Mouse (Mus musculus) spleen, postnatal 14 days (tissue): Measurements from ENCODE around the gene Cux1.
A peak's percentile ranks its signal among the peaks of the same experiment; 100 is the strongest.

Source experiments
- DNase-seq, 2 experiments: peaks; one replicate each; pipeline ENCODE4 v3.0.0; 2021 to 2022; ENCODE audit warnings: low spot score in 2 of 2

Gene Cux1

DNA sequence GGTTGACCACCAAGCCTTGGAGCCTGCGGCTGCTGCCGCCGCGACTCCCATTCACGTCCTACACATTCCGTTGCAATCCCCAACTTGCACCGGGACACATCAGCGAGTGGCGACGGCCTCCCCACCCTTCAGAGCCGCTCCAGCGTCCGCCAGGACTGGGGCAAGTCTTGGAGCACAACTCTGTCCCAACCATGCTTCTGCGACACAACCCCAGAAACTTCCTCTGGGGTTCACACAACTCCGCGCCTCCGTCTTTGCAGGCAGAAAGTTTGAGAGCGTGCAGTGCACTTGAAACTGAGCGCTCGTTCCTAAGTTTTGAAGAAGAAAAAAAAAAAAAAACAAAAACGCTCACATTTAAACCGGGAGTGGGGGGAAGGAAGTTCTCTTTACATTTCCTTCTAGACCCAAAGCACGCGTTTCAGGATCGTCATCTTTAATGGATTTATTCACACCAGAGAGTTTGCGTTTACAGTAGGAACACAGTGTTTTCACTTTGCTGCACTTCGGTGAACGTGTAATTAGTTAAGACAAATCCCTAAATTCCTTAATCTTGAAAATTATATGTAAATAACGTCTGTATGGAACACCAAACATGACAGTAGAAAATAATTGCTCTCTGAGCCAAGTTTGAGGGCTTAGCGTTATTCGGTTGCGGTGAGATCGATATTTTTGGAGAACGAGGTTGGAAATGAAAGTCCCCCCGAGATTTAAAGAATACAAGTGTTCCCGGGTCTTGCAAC, 906 bp upstream of the Cux1 start:
- DNase-seq = peak; percentile 21 to 35

DNA sequence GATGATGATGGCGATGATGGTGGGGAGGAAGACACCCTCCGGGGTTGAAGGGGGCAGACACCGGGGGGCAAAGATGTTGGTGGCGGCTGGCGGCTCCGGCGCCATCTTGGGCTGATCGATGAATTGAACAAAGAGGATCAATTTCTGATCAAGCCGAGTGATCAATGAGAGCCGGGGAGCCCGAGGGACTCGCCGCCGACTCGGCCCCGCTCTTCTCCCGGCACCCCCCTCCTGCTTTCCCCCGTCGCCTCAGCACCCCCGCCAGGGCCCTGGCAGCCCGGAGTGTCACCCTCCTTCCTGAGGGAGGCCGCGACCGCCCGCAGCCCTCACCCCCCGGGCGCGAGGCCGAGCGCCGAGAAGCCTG, 496 bp downstream of the Cux1 start:
- peak in 1 of 2 experiments; percentile 39 for DNase-seq

DNA sequence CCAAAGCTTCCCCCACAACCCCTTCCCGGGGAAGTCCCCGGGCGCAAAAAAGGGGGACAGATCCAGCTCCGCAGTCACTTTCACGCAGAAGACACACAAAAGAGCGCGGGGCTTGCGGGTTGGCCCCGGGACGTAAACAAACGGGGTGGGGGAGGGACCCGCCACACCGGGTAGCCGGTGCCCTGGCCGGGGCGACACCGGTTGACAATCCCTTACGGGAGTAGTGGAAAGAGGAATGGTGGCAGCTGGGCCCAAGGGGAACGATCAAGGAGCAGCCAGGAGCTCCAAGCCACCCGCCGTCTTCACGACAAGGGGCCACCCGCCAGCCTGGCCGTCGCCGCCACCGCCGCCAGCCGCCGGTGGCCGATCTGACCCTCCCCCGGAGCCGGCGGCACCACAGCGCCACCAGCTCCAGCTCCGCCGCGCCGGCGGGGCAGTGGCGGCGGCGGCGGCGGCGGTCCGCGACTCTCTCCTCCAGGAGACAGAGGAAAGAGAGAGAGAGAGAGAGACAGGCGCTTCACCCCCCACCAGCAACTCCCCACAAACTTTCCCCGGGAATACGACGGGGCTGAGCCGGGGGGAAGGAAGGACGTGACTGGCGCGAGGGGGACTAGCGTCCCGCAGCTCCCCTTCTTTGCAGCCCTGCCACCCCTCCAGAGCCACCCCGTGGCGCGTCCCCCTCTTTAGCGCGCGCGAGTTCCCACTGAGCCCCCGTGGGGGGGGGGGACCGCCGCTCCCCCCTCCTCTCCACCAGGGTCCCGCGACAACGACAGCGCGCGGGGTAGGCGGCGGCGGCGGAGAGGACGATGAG, 1.1 kb downstream of the Cux1 start:
- peak; percentile 42 to 49 for DNase-seq

DNA sequence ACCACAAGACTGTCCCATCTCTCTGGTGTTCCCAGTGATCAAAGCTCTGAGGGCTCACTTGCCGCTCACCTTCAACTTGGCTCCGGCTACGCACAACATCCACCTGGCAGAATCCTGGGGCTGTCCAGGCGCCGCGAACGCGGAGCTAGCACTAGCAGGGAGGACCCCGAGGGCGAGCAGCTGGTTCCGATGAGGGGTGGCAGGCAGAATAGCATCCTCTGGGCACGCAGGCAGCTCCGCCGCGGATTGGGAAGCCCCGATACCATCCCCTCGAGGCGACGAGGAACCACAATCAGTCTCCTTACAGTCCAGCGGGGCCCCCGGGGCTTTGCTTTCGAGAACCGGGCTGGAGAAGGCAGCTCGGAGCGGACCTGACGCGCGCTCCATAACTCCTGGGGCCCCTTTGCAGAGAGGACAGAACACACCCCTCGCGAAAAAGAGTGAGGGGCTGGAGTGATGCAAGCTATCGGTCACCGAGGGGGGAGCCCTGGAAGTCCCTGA, 1.9 kb downstream of the Cux1 start:
- DNase-seq = peak; percentile 22 to 38

DNA sequence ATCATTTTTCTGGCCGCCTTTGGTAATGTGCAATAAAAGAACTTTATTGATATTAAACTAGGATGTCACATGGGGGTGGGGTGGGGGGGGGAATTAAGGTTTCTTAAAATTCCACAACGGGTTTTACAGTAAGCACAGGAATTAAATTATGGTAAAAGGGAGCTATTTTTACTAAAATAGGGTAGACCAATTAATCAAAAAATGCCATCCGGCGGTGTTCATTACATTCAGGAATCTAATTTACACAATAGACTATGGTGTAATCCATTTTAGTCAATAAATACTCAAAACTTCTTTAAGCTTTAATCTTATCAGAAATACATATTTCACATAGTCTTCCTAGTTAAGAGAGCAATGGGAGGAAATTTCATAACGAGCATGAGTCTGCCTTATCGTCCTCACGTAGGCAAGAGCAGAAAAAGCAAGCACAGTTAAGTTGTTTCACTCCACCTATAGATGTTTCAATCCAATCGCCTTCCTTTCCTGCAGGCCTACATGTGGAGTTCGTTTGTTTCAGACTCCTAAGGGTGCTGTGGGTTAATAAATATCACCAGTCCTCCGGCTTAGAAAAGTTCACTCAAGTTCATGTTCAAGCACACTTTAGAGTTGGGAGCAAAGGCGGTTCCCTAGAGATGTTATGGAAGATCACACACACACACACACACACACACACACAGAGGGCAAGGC, 2.5 kb downstream of the Cux1 start:
- no peak for DNase-seq

DNA sequence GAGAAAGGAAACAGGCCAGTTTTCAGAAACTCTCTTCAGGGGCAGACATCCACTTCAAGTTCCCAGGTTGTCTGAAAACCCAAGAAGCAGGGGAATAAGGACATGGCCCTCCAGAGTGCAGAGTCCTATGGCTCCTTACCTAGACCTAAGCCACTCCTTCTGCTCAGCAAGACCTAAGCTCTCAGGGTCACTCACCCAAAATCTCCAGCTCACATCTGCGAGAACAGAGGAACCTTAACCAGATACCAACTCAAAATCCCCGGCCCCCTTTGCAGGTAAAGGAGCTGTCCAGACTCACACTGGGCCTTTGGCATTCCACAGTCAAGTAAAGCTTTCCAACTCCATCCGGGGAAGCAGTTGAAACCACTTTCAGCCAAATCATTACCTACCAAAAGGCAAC, 3.3 kb downstream of the Cux1 start:
- DNase-seq = no peak

DNA sequence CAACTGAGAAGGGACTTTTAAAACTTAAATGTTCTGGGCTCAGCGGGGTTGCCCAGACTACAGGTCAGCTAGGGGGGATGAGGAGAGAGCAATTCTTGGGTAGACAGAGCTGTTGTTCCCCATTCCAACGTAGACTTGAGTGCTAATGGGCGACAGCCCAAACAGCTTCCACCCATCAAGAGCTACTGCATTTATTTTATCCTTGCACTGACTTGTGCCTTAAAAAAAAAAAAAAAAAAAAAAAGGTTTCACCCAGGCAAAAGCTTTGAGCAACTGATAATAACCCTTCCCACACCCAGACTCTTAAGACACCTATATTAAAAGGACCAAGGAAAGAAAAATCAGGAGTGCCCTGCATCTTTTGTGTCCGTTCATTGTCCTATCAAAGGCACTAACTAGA, 4.2 kb downstream of the Cux1 start:
- DNase-seq = no peak

DNA sequence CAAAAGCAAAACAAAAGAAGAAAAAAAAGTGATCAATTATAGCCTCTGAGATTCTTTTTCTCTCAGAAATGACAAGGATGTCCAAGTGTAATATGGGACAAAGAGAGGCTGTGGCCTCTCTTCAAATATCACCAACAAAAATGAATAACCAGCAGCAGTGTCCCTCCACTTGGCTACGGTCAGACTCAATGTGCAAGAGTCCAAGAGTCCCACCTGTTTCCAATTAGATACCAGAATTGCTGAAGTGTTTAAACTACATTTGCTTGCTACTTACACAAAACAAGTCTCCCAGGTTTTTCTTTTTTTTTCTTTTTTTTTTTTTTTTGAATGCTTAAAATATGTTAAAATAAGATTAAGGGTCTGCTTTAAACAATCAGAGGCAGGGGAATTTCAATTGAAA, 5.1 kb downstream of the Cux1 start:
- DNase-seq = no peak

DNA sequence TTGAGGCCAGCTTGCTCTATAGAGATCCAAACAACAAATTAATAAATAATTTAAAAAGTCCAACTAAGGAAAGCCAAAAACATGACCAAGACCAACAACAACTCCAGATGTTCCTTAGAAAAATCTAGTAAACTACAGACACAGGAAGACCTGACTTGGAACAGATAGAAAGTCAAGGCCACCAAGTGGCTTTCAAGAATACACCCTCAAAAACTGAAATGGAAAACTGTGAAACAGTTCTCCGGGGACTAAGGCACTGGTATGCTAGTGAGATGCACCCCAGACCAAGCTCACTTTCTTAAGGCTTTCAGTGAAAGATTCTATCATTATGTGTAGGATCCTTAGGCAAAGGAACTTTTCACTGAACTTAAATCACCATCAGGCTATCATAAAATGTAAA, 5.6 kb downstream of the Cux1 start:
- DNase-seq = no peak

DNA sequence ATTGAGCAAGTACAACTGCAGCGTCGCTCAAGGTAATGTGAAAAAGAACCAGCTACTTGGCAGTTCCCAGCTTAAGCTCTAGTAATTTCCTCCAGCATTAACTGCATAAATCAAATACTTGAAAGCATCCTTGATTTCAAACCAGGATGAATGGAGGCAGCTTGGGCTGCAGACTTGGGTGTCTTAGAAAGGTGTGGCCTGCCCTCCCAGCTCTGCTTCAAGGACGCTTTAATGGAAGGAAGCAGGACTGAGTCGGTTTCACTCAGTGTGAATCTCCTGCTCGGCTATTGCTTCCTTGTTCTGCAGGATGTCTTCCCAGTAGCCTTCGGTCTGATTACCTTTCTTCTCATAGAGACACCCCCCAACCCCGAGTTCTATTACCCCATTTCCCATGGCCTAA, 6.6 kb downstream of the Cux1 start:
- no peak for DNase-seq

DNA sequence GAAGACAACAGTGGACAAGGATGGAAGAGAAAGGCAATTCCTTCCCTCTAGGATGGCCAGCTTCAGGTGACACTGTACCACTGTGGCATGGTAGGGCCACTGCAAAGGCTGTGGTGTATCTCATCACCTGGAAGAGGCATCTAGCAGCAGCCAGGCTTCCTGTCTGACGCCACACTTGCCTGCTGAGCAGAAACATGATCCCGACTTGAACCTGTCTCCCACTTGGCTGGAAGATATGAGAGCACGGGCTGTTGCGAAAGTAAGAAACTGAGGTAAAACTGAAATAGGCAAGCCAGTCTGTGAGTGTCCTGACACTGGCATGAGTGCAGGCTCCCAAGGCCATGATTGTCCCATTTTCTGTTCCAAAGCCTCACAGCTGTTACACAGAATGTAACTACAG, 9.8 kb downstream of the Cux1 start:
- no peak for DNase-seq

DNA sequence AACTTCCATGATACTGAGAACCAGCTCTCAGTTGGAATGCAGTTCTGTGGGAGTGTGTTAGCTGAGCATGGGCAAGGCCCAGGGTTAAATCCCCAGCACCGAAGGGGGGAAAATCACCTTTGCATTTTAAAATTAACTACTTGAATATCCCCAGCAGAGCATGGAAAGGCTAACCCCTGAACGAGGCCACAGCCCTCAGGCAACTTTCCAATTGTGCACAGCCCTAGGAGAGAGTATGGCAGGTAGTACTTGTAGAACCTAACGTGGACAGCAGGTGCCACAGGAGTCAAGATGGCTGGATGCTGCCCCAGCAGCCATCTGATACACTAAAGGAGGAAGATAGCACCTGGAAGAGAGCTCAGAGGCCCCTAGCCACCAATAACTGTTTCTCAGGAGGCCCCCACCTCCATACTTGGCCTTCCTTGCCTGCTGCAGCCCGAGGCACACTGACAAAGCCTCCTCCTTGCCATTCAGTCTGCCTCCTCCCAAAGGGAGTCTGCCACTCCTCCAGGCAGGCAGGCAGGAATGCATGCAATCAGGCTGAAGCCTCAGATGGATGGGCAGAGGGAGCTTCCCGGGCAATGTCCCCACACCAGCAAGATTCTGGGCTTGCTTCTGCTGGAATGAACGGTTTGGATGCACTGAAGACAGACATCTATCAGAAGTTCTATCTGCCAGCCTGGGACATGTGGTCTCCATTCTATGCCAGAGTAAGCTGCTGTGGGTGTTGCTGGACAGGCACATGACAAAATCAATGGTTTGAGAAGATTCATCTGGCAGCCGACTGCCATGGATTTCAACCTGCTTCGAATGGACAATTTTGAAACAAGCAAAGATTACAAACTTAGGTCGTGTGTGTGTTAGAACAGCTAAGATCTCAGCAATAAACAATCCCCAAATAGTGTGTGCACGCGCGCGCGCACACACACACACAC, 10.7 kb downstream of the Cux1 start:
- DNase-seq = no peak

DNA sequence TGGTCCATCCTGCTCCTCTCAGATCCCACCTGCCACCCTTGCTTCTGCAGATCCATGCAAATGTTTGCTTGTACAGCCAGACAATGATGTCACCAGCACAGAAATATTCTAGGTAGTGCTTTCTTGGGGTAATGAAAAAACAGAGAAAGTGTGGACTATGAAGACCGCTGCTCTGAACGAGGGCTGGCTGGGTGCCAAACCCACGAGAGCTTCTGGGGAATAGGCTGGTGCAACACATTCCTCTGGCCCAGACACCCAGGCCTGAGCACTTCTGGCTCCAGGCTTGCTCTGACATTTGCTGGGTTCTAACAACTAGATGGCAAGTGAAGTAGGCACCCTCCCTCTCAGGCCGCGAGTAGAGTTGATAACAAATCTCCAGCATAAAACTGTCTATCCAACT, 11.6 kb downstream of the Cux1 start:
- DNase-seq = peak in 1 of 2 experiments; percentile 10

DNA sequence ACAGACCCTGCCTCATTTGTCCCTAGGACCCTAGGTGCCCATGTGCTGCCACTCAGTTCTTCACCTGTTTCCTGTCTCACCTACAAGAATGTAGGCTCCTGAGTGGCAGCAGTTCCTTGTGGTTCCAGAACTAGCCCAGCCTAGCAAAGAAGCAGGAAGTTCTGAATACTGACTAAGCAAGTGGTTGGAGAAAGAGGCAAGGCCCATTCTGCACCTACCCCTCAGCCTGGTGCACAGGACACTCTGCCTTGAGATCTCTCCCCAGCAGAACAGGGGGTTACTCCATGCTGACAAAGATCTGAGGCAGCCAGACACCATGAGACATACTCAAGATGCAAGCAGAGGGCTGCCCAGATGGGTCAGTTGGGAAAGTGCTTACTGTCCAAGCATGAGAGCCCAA, 14.5 kb downstream of the Cux1 start:
- no peak for DNase-seq

DNA sequence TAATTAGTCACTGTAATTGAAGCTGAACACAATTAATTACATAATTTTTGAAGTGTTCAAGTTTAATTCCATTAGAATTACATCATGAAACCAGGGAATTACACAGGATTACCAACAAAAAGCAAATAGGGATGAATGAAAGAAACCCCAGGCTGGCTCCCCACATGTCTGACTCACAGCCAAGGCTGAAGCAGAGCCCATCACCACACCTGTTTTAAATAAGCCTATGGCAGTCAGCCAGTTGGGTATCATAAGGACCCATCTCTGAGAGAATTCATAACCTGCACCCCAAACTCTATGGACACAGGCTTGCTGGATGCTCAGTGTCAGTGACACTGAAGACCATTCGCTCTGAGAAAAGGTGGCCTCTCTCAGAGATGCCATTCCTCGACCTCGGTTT, 15.2 kb downstream of the Cux1 start:
- DNase-seq = no peak

DNA sequence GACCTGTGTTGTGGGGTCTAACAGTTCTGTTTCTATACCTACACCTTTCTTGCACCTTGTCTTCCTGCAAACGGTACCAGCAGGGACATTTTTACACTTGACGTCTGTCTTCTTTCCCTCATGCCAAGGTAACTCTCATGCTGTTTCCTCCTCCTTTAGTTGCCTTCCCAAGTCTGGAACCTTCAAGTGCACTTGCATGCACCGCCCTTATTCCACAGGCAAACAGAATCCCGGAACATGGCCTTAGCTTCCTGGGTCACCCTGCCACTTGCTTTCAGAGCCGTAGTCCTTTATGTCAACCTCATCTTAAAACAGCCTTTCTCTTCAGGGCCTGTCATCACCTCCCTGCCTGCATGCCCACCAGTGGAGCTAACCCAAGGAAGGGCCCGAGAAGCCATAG, 15.7 kb downstream of the Cux1 start:
- DNase-seq = no peak

DNA sequence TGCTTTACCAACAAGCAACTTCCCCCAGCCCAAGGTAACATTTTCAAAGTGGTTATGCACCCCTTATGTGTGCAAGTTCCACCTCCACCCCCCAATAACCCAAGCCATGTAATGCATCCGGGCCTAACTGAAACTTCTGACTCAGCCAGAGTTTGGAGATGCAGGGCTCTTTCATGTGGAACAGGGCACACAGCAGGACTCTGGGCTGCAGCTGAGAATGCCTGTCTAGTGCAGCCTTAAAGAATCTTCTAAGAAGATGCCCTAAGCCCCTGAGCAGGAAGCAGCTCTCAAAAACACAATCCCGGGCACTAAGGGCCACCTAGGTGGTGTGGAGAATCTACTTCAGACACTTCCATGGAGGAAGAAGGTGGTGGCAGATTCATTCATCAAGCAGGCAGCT, 16.6 kb downstream of the Cux1 start:
- DNase-seq = no peak

DNA sequence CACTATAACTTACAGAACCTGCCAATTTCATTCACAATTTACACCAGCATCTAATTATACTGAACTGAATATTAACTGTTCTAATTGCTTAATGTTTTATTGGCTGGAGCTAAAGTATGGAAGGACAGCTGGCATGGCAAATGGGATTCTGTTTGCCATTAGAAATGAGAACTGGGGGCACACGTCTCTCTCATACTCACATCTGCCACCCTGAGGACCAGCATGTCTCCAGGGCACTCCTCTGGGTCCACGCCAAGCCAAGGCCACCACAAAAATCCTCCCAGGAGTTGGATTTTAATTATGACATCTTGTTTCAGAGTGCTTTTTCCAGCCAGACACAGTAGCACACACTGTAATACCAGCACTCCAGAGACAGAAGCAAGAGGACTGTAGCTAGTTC, 18.5 kb downstream of the Cux1 start:
- DNase-seq = no peak

DNA sequence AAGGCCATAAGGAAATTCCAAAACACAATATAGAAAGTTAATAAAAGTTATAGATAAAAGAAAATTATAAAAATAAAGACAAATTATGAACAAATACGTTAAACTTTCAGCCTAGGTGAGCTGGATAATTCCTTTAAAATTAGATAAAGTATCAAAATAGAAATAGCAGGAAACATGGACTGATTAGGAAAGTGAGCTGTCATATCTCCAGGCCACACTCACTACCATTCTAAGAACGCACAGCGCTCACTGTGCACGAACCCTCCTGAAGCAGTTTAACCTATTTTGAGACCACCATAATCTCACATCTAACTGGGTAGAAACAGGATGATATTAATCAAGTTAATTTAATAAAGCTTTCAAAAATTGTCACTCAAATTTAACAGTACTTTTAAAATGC, 22.2 kb downstream of the Cux1 start:
- no peak for DNase-seq

DNA sequence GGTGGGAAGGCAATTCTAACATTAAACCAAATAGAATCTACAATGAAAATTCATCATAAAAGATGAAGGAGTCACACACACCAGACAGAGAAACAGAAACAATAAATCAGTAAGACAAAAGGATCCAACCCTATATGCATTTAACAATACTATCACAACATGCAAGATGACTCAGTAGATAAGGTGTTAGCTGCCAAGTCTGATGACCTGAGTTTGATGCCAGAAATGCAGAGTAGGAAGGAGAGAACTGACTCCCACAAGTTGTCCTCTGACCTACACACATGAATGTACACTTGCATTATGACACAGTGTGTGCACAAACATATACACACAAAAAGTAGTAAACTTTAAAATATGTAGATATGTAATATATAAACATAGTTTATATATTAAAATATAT, 24.1 kb downstream of the Cux1 start:
- no peak for DNase-seq

DNA sequence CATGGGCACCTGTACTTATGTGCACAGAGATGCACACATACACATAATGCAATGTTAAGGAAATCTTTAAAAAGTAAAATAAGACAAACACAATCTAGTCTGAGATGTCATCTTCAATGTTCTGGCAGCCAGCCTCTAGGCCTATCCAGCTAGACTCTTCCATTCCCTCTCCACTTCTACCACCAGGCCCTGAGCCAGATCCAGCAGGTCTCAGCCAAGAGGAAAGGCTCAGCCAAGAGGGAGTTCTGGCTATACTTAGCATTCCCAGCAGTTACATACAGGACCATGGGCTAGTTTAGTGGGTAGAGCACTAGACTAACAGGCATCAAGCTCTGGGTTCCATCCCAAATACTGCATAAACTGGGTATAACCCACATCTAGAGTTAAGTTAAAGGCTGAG, 26.3 kb downstream of the Cux1 start:
- no peak for DNase-seq
